Comparison of ENCODE assay signal across 14 mouse cellular contexts in genomic region chr17:49085111-49085510, GRCm38 (mm10).
DNase-seq lines count a peak whose midpoint lies in the region.
"Had no signal": no experiment of that assay in that cellular context is flagged by ENCODE, and none has a peak within 500 bp of the region (broad histone marks: within the 10 kb centered on the region; RNA-seq: fewer than 3 reads in every experiment).

No protein-coding gene starts in this region.

- intact Hi-C loops in left cerebral cortex, postnatal 4 days (cut with DNase I) = no loop called here
- intact Hi-C loops in left cerebral cortex, postnatal 25 days (cut with DNase I) = loop anchor here (2.0 kb wide), 1 partner anchor 54 kb away; no protein-coding TSS in a partner anchor
- intact Hi-C loops in gastrocnemius, postnatal 36 days (cut with DNase I) = no loop called here

- DNase-seq in left cerebral cortex, adult 18-20 months (ENCODE audit: low spot score in 2 of 2) = peak; percentile 68 to 71
- no peak for DNase-seq in left cerebral cortex, postnatal 4 days
- DNase-seq in brain, adult 2 months (ENCODE audit: low read depth, low spot score) = peak; percentile 84
- peak; percentile 42 to 80 for DNase-seq in frontal cortex, postnatal 36 days (ENCODE audit: low spot score in 2 of 2)
- peak; percentile 48 to 93 for DNase-seq in left cerebral cortex, postnatal 25 days (ENCODE audit: low spot score in 2 of 2)
- no peak for DNase-seq in gastrocnemius, postnatal 36 days
- no peak for DNase-seq in neural tube, embryonic 10.5 days (ENCODE audit: extremely low spot score, low spot score)
- DNase-seq in cerebellum, adult 11-12 months = no peak
- DNase-seq: adrenal gland, adult 2 months; adrenal gland, postnatal 25 days; cerebellum, adult 8-10 months; cerebellum, postnatal 14 days; embryo, embryonic 11 days; gastrocnemius, postnatal 10 days had no signal

Comparison
In these comparisons a context has a peak if more than half of its experiments do, and no peak if none do; other contexts are left out.
1. DNase-seq: peak in left cerebral cortex, adult 18-20 months (2 of 2), brain, adult 2 months (single experiment), frontal cortex, postnatal 36 days (2 of 2) and left cerebral cortex, postnatal 25 days (2 of 2); none in left cerebral cortex, postnatal 4 days (single experiment), gastrocnemius, postnatal 36 days (0 of 2), neural tube, embryonic 10.5 days (single experiment) and cerebellum, adult 11-12 months (single experiment).